Mouse (Mus musculus): ENCODE data around the gene Otop2. TPM values are rescaled to one million over a fixed set of nuclear protein-coding genes. Genes with fewer than 3 reads are reported as not detected.

Gene Otop2
- not detected in 2 replicates for polyA plus RNA-seq (2014; fragmentation: Nextera tagmentation; extraction: Ambion mirVana)

GRCm38 (mm10) chr11:115306863-115307262 is at the start of gene Otop2:
Gene Otop2, plus strand, starts transcription at chr11:115307163.
- Histone ChIP-seq H3K27me3 (ENCODE audit: control insufficient read depth, insufficient read depth, low read length) (peaks cover 2% of the 10 kb centered on the region; the same call in 1 of the 2 replicates), H3K27ac (ENCODE audit: low read depth, low read length) (no peak within 1 kb of the TSS), H3K9ac (ENCODE audit: low read depth, low read length) (no peak within 1 kb of the TSS), H3K36me3 (ENCODE audit: control insufficient read depth, insufficient read depth, low read length) (no peaks in the 10 kb centered on the region), H3K4me3 (ENCODE audit: low read depth, low read length) (no peak within 1 kb of the TSS), H3K9me3 (ENCODE audit: control insufficient read depth, low read length) (no peaks in the 10 kb centered on the region), H3K4me1 (replicated peaks; ENCODE audit: control insufficient read depth, insufficient read depth, low read length) (0 out of 2 replicates have a peak, but pooled peaks cover 2% of the 10 kb centered on the region), H3K4me2 (replicated peaks; ENCODE audit: low read depth, low read length) (no peak within 1 kb of the TSS)
- DNase-seq (ENCODE audit: low spot score) (no peak), ATAC-seq (ENCODE audit: low FRiP score) (no peak)
- WGBS, result 11% methylated on average over 8 of the region's 8 CpGs

GRCm38 (mm10) chr11:115257775-115258510 is 49.0 kb upstream of the Otop2 start:
- Histone ChIP-seq H3K4me2 (replicated peaks; ENCODE audit: low read depth, low read length) (peak overlapping the region; percentile 24; the same call in 1 of the 2 replicates), H3K36me3 (ENCODE audit: control insufficient read depth, insufficient read depth, low read length) (no peaks in the 10 kb centered on the region), H3K27ac (ENCODE audit: low read depth, low read length) (no peak overlapping the region), H3K9ac (ENCODE audit: low read depth, low read length) (no peak overlapping the region), H3K4me3 (ENCODE audit: low read depth, low read length) (no peak overlapping the region; the same call in 1 of the 2 replicates), H3K27me3 (ENCODE audit: control insufficient read depth, insufficient read depth, low read length) (peaks cover 57% of the 10 kb centered on the region), H3K4me1 (replicated peaks; ENCODE audit: control insufficient read depth, insufficient read depth, low read length) (peaks cover 7% of the 10 kb centered on the region; the same call in 1 of the 2 replicates), H3K9me3 (ENCODE audit: control insufficient read depth, low read length) (no peaks in the 10 kb centered on the region)
- 16% methylated on average over 58 of the region's 59 CpGs for WGBS
- DNase-seq (ENCODE audit: low spot score) (no peak), ATAC-seq (ENCODE audit: low FRiP score) (no peak)

GRCm38 (mm10) chr11:115259134-115259533 is 47.8 kb upstream of the Otop2 start:
- Histone ChIP-seq H3K4me3 (ENCODE audit: low read depth, low read length) (no peak overlapping the region), H3K27me3 (ENCODE audit: control insufficient read depth, insufficient read depth, low read length) (peaks cover 65% of the 10 kb centered on the region), H3K9ac (ENCODE audit: low read depth, low read length) (no peak overlapping the region), H3K36me3 (ENCODE audit: control insufficient read depth, insufficient read depth, low read length) (no peaks in the 10 kb centered on the region), H3K9me3 (ENCODE audit: control insufficient read depth, low read length) (no peaks in the 10 kb centered on the region), H3K4me1 (replicated peaks; ENCODE audit: control insufficient read depth, insufficient read depth, low read length) (peaks cover 7% of the 10 kb centered on the region; the same call in 1 of the 2 replicates), H3K4me2 (replicated peaks; ENCODE audit: low read depth, low read length) (no peak overlapping the region), H3K27ac (ENCODE audit: low read depth, low read length) (no peak overlapping the region)
- WGBS, result 78% methylated on average over 4 of the region's 4 CpGs
- ATAC-seq (ENCODE audit: low FRiP score) (no peak), DNase-seq (ENCODE audit: low spot score) (no peak)

GRCm38 (mm10) chr11:115262954-115263353 is 44.0 kb upstream of the Otop2 start:
- no peaks in the 10 kb centered on the region for H3K36me3 ChIP-seq (ENCODE audit: control insufficient read depth, insufficient read depth, low read length)
- H3K4me3 ChIP-seq (ENCODE audit: low read depth, low read length), result no peak overlapping the region
- no peak for ATAC-seq (ENCODE audit: low FRiP score)
- DNase-seq (ENCODE audit: low spot score), result no peak
- peaks cover 86% of the 10 kb centered on the region for H3K27me3 ChIP-seq (ENCODE audit: control insufficient read depth, insufficient read depth, low read length)
- WGBS, result 87% methylated on average over 11 of the region's 11 CpGs
- no peak overlapping the region for H3K4me2 ChIP-seq (replicated peaks; ENCODE audit: low read depth, low read length)
- no peak overlapping the region for H3K9ac ChIP-seq (ENCODE audit: low read depth, low read length)
- peaks cover 18% of the 10 kb centered on the region for H3K4me1 ChIP-seq (replicated peaks; ENCODE audit: control insufficient read depth, insufficient read depth, low read length)
- H3K27ac ChIP-seq (ENCODE audit: low read depth, low read length), result no peak overlapping the region
- H3K9me3 ChIP-seq (ENCODE audit: control insufficient read depth, low read length), result no peaks in the 10 kb centered on the region

GRCm38 (mm10) chr11:115264136-115264861 is 42.7 kb upstream of the Otop2 start:
- ATAC-seq (ENCODE audit: low FRiP score), result no peak
- WGBS, result 68% methylated on average over 7 of the region's 7 CpGs
- no peak overlapping the region for H3K9ac ChIP-seq (ENCODE audit: low read depth, low read length)

GRCm38 (mm10) chr11:115264862-115265668 is 41.9 kb upstream of the Otop2 start:
- Histone ChIP-seq H3K9ac (ENCODE audit: low read depth, low read length) (no peak overlapping the region), H3K4me3 (ENCODE audit: low read depth, low read length) (peak overlapping the region; percentile 14; the same call in 1 of the 2 replicates), H3K4me1 (replicated peaks; ENCODE audit: control insufficient read depth, insufficient read depth, low read length) (peaks cover 18% of the 10 kb centered on the region), H3K4me2 (replicated peaks; ENCODE audit: low read depth, low read length) (peak overlapping the region; percentile 39), H3K9me3 (ENCODE audit: control insufficient read depth, low read length) (no peaks in the 10 kb centered on the region), H3K36me3 (ENCODE audit: control insufficient read depth, insufficient read depth, low read length) (no peaks in the 10 kb centered on the region), H3K27me3 (ENCODE audit: control insufficient read depth, insufficient read depth, low read length) (peaks cover 76% of the 10 kb centered on the region), H3K27ac (ENCODE audit: low read depth, low read length) (no peak overlapping the region)
- DNase-seq (ENCODE audit: low spot score) (peak; percentile 80), ATAC-seq (ENCODE audit: low FRiP score) (peak; percentile 31; the same call in 1 of the 2 replicates)
- WGBS, result 7% methylated on average over 39 of the region's 39 CpGs

More at GRCm38 (mm10) chr11:115264136-115264861, 42.7 kb upstream of the Otop2 start:
- Histone ChIP-seq H3K4me3 (ENCODE audit: low read depth, low read length) (no peak overlapping the region), H3K27me3 (ENCODE audit: control insufficient read depth, insufficient read depth, low read length) (peaks cover 82% of the 10 kb centered on the region), H3K27ac (ENCODE audit: low read depth, low read length) (no peak overlapping the region), H3K4me2 (replicated peaks; ENCODE audit: low read depth, low read length) (no peak overlapping the region), H3K9me3 (ENCODE audit: control insufficient read depth, low read length) (no peaks in the 10 kb centered on the region), H3K4me1 (replicated peaks; ENCODE audit: control insufficient read depth, insufficient read depth, low read length) (peaks cover 13% of the 10 kb centered on the region), H3K36me3 (ENCODE audit: control insufficient read depth, insufficient read depth, low read length) (no peaks in the 10 kb centered on the region)
- no peak for DNase-seq (ENCODE audit: low spot score)

- no peak for DNase-seq (ENCODE audit: low spot score)
These were observed 41.1 kb upstream of the Otop2 start for GRCm38 (mm10) chr11:115265771-115266399.

GRCm38 (mm10) chr11:115266400-115266778 is 40.6 kb upstream of the Otop2 start:
- H3K4me1 ChIP-seq (replicated peaks; ENCODE audit: control insufficient read depth, insufficient read depth, low read length), result peaks cover 18% of the 10 kb centered on the region
- H3K27ac ChIP-seq (ENCODE audit: low read depth, low read length), result no peak overlapping the region
- no peak overlapping the region for H3K9ac ChIP-seq (ENCODE audit: low read depth, low read length)
- no peaks in the 10 kb centered on the region for H3K9me3 ChIP-seq (ENCODE audit: control insufficient read depth, low read length)
- ATAC-seq (ENCODE audit: low FRiP score) (no peak), DNase-seq (ENCODE audit: low spot score) (peak; percentile 49)
- H3K36me3 ChIP-seq (ENCODE audit: control insufficient read depth, insufficient read depth, low read length), result no peaks in the 10 kb centered on the region
- WGBS, result under 1% methylated on average over 21 of the region's 22 CpGs
- H3K4me3 ChIP-seq (ENCODE audit: low read depth, low read length), result peak overlapping the region; percentile 32
- peak overlapping the region; percentile 58 for H3K4me2 ChIP-seq (replicated peaks; ENCODE audit: low read depth, low read length)
- peaks cover 65% of the 10 kb centered on the region for H3K27me3 ChIP-seq (ENCODE audit: control insufficient read depth, insufficient read depth, low read length)

More at GRCm38 (mm10) chr11:115265771-115266399, 41.1 kb upstream of the Otop2 start:
- Histone ChIP-seq H3K36me3 (ENCODE audit: control insufficient read depth, insufficient read depth, low read length) (no peaks in the 10 kb centered on the region), H3K4me1 (replicated peaks; ENCODE audit: control insufficient read depth, insufficient read depth, low read length) (peaks cover 18% of the 10 kb centered on the region), H3K9me3 (ENCODE audit: control insufficient read depth, low read length) (no peaks in the 10 kb centered on the region), H3K4me3 (ENCODE audit: low read depth, low read length) (0 out of 2 replicates have a peak overlapping the region, but pooled peaks have one; percentile 32), H3K27ac (ENCODE audit: low read depth, low read length) (no peak overlapping the region), H3K27me3 (ENCODE audit: control insufficient read depth, insufficient read depth, low read length) (peaks cover 70% of the 10 kb centered on the region), H3K9ac (ENCODE audit: low read depth, low read length) (no peak overlapping the region), H3K4me2 (replicated peaks; ENCODE audit: low read depth, low read length) (peak overlapping the region; percentile 39; the same call in 1 of the 2 replicates)
- ATAC-seq (ENCODE audit: low FRiP score), result no peak
- WGBS, result 5% methylated on average over 20 of the region's 20 CpGs

All from hindbrain, embryonic 11.5 days (tissue).